Mouse (Mus musculus) B cell, adult 2 months (primary cell): ENCODE data around the gene Dock2.
"Not testable (repeated sequence)": the region's sequence is repeated elsewhere in the genome, so short reads cannot be mapped to it uniquely, and the experiment has no call there.

Source experiments
- DNase-seq, 2 experiments: peaks; one replicate each; pipeline ENCODE4 v3.0.0; 2022

Dock2 gene

DNA sequence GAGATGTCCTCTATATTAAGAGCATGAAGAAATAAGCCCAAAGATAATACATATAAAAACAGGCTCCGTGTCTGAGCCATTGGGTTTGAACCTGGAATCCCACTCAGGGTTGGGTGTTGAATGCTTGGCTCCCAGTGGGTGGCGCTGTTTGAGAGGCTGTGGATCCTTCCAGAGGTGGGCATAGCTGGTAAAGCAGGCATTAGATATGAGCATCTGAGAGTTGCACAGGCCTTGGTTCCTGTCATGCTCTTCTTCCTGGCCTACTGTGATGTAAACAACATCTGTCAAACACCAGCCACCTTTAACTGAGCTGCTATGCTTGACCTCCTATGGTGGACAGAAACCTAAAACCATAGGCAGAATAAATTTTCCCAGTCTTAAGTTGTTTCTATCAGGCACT, 507.8 kb downstream of the Dock2 start:
- DNase-seq, result peak; percentile 27 to 35

DNA sequence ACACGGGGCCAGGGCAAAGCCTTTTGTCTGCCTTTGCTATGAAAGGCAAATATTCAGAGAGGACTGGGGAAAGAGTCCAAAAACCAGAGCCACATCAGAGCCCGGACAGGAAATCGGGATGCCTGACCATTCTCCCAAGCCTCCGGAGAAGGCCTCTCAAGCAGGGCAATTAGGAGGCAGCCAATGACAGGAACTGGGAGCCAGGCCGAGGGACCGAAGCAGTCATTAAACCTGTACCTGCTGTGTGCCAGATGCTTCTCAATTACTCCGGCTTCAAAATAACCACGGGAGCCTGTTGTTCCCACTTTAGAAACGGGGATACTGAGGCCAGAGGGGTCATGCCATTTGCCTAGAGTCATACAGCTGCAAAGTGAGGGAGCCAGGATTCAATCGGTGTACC, 511.7 kb downstream of the Dock2 start:
- DNase-seq, result no peak

DNA sequence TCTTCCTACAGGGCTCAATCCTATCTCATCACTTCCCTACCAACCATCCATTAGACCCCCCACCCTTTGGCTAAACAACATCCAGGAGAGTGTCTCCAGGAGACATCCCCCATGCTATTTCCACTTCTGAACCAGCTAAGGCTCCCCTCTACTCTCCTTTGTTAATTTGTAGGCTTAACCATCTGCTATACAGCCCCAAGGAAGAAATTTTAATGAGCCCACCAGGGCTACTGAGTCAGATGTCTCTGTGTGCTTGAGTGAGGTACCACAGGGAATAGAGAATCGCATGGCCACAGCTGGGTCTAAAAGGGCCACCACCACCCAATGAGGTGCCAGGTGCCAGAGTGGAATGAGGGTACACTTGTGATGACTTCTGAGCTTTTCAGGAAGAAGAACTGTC, 519.6 kb downstream of the Dock2 start:
- DNase-seq, result no peak

DNA sequence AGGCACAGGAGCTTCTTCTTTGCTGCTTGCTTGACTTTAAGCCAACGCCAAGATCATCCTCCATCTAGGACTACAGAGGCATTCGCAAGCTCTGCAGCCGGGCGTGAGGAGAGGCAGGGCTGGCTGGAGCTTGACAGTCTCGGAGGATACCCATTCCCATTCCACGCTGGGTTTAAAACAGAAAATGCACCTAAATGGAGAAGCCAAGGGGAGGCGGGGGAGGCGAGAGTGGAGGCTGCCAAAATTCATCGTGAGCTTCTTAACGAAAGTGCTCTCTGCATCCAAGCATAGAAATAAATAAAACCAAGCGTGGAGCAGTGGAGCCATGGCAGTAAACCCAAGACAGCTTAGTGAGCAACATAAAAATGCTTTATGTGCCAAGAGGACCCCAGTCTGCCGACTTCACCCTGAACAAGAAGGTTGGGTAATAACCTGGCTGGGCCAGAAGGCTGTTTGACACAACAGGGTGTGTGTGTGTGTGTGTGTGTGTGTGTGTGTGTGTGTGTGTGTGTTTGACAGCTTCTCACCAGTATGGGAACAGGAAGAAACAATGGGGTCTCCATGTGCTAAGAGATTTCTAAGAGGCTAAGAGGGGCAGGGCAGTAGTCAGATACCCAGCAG, 524.7 kb downstream of the Dock2 start:
- no peak for DNase-seq

DNA sequence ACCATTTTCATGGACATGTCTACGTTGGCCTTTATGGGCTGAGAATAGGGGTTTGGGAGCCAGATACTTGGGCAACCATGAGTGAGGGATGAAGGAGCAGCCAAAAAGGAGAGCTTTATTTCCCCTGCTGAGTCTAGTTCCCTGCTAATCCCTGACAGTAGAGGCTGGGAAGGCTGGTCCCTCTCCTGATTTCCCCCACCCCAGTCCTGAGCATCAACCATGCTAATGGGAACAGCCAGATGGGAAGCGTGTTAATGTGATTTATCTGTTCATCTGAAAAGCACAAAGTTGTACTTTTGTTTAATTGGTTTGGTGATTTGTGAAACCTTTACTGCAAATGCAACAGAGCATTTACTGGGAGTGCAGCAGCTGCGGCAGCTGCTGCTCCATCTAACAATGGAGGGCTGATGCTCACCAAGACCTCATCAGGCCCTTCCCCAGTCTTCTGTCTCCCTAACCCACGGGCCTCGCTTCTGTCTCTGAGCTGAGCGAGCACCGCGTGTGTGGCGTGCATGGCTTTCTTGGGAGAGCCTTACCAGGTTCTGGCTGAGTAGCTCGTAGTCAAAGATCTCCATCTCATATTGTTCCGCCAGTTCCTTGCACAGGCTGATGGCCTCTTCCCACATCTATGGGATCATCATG, 526.0 kb downstream of the Dock2 start:
- DNase-seq, result no peak

DNA sequence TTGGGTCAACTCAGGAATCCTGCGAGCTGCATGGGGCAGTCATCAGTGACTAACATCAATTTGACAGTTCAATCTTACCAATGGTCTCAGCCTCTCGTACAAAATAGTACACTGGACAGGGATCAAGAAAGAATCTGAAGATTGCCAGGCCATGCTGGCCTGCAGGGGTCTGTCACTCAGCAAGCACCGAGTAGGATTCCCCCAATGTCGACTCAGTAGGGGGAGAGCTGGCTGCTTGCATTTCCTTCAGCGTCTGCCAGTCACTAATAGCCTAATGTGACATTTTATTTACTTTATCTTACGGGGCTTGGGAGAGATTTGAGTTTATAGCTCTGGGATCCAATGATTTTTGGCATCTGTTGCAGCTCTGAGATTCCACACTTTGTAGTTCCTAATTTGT, 540.7 kb downstream of the Dock2 start:
- DNase-seq, result no peak

DNA sequence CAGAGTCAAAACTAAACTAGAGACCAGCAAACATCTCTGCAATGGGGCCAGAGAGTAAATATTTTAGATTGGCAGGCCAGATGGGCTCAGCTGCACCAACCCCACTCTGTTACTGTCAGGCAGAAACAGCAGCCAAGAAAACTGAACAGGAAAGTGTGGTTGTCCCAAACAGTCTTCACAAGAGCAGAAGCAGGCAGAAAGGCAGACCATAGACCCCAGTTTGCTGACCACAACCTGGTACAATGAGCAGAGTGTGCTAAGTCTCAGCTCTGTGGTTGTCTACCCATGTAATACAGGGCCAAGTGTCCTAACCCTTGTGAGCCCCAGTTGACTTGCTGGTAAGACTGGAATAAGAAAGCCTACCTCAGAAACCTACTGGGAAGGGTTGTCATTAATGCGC, 543.4 kb downstream of the Dock2 start:
- DNase-seq, result no peak

DNA sequence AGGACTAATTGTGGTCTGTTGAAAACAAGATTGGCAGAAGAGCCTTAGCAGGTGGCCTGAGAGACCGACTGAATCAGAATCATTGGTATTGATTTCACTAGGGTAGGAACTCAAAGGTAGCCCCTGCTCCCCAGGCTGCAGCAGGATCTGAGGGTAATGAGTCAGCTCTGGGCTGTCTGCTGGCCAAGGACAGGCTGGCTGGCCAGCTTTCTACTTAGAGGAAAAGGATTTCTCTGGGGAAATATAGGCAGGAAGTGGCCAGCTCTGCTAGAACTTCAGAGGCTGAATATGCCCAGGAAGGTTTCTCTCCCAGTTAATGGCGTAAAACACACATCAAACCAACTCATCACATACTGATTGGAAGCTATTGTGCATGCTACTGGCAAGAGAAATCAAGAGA, 544.0 kb downstream of the Dock2 start:
- DNase-seq, result no peak

DNA sequence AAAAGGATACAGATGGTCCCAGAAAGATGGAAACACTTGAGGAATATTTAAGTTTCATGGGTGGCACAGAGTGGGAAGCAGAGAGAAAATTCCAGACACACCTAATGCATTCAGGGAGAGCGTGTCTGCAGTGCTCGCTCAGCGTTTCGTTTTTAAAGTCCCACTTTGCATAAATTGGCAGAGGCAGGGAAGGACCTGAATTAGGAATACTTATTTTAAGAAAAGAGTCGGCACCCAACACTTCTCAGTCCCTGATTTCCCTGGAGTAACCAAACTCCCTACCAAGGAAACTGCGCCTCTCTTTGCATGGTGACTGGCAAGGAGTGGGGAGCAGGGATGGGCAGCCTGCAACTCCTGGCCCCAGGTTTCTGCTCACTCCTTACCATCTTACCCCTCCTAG, 546.8 kb downstream of the Dock2 start:
- DNase-seq, result no peak

DNA sequence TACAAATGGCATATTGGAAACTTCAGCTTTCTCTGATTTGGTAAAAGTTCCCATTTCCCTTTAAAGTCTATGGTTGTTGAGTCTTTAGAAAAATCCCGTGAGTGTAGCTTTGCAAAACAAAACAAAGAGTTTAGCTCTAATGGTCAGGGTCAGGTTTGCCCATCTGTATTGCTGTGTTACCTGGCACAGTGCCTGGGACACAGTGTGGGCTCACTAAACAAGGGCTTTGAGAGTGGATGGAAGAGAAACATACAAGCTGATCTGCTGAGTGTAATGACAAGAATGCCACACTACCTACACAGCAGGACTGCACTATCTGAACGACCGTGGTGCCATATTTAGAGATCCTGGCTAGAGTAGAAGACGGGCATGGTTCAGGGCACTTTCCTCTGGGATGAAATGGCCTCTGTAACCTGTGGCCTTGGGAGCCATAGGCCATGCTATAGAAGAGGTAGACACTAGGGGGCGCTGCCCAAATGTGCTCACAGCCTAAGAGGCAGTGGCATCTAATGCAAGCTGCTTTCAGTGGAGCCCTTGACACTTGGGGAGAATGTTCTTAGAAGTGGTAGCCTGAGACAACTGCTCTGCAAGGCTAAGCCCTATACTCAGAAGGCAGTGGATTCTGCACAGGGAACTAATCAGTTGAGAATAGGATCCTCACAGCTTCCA, 547.5 kb downstream of the Dock2 start:
- DNase-seq, result peak; percentile 53 to 58

DNA sequence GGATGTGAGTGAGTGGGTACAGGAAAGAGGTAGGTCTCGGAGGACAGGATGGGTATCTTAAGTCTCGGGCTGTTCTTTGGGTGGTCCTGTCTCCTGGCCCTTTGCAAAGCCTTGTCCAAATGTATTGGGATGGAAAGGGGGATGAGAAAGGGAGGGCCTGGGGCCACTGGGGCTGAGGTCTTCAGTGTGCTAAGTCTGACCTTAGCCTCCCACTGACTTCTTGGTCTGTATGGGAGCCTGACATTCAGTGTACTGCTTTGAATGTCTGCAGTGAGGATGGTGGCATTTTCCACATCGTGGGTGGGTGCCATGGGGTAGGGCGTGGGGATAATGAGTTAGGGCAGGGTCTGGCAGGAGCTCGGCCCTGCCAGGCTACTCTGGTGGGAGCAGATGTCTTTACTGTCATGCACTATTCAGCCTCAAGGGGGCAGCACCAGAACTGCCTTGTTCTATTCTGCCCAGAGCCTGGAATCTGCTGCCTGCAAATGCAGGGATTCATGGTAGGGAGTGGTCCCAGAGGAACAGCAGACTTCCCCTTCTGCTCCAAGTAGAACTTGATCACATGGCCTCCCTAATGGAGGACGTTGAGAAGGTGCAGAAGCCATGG, 554.8 kb downstream of the Dock2 start:
- DNase-seq, result peak; percentile 64 to 67

DNA sequence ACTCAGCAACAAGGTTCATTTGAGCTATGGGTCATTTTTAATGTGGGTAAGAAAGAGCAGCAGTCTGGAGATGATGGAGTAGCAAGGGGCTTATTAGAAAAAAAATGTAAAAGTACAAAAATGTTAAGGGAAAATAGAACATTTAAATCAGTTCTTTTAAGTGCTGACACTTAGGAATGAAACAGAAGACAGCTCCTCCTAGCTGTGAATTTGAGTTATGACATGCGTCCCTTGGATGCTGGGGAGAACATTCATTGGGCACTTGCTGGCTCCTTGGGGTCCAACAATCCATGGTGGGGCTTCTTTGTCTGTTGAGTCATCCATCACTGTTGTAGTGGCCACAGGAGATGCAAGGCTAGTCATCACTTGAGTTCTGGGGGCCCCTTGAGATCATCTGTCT, 556.5 kb downstream of the Dock2 start:
- peak in 1 of 2 experiments; percentile 11 for DNase-seq

DNA sequence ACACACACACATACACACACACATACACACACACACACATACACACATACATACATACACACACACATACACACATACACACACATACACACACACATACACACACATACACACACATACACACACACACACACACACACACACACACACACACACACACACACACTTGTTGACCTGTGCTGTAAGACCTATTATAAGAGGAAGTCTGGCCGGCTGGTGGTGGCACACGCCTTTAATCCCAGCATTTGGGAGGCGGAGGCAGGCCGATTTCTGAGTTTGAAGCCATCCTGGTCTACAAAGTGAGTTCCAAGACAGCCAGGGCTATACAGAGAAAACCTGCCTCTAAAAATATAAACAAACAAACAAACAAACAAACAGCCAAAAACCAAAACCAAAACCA, 563.1 kb downstream of the Dock2 start:
- not testable (repeated sequence) for DNase-seq

DNA sequence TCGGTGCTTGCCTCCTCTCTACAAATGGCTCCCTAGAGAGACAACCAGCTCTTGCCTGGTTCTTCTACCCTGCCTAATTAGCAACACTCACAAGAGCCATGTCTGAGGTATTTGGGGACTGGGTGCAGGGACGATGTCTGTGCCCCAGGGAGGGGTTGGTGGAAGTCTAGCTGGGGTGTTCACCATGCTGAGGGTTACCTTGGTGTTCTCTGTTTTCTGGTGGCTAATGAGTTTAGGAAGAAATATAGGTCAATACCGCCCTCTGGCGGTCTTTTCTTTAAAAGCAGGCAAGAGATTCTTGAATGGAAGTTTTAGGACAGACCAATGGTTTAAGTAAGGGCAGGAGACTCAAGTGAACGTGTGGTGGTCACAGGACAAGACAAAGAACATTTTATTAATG, 570.8 kb downstream of the Dock2 start:
- peak; percentile 67 to 69 for DNase-seq

DNA sequence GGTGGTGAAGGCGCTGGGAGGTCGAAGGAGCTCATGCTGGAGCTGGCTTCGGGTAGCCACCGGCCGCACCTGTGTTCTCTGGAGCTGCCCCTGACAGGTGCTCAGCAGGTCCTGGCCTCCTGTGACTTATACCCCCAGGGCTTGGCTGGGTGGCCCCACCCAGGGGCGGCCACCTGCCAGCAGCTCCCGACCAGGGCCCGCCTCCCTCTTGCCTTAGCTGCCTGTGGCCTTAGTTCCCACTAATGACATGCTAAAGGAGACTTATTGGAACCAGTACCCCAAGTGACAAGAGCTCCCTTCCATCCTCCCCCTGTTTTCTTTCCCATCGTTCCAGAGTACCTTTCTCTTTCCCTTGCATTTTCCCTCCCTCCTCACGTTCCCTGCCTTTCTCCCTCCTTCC, 575.7 kb downstream of the Dock2 start, which contains the start of gene Foxi1:
Gene Foxi1, minus strand, starts transcription at position 101 of the 400 bp plus-strand sequence.
- DNase-seq, result no peak

DNA sequence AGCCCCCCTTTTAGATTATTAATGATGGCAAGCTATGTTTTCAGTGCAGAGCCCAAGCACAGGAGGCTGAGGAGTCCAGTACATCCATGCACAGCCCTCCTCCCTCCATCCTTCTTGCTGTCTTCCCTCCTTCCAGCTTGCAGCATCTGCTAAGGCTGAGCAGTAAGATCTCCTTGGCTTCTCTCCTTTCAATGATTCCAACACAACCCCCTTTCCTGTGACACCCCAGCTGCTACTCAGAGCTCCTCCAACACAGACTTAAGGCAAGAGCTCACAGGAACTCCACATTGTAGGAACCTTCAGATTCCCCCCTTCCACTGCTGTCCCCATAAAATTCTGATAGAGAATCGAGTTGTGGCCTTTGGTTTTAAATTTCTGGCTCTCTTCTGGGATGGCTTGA, 580.9 kb downstream of the Dock2 start:
- DNase-seq, result no peak

DNA sequence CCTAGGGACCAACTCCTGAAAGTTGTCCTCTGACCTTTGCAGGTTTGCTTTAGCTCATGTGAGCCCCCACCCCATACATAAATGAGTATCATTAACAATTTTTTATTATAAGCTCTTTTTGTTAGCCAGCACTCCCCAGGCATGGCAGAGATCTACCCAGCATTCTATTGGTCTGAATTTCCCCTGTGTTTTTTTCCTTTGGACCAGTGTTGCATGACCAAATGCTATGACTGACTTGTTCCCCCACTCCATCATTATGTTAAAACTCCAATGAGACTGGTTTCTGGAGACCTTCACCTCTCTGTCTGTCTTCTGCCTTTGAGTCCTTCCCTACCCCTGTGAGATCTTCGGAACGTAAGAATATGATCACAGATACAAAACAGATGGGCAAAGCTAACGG, 588.5 kb downstream of the Dock2 start:
- DNase-seq, result no peak

DNA sequence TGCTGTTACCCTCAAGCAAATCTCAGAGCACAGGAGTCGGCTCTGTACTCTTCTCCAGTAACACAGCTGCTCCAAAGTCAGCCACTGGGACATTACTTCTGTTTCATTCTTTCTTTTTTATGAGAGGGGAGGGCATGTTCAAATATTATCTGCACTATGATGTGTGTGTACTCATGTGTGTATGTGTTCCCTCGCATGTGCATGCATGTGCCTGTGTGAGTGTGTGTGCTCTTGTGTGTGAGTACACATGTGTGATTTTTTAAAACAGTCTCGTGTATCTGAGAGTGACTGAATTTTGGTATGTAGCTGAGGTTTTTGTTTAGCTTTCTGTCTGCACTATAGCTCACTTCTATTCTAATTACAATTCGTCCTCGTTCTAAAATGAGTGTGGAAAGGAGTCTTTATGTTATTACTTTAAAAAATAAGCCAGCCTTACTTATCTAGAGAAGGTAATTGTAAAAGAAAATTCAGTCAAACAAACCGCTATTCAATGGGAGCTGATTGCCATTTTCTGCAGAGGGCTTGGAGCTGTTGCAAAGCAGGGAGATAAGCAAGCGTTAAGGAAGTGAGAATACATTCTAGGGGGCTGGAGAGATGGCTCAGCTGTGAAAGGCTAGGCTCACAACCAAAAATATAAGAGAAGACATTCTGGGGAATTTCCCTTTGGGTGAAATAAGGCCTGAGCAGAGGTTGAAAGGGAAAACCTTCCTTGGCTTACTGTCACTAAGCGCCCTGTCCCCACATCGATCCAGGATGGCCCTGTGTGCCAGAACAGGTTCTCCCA, 589.3 kb downstream of the Dock2 start:
- no peak for DNase-seq

DNA sequence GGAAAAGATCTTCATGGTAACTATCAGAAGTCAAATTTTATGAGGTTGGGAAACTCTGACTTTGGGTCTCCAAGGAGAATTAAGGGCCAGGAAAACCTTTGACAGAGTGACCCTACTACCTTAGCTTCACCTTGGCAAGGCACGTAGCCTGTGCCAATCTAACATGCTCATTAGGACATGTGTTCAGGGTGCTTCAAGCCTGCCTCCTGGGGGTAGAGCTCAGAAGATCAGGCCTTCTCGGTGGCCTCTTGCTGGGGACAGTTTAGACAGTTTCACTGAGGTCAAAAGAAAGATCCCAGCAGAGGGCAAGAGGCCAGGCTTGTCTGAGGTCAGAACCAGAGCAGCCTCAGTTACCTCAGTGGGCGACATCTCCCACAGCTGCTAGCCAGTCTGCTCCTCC, 590.0 kb downstream of the Dock2 start:
- DNase-seq, result no peak

DNA sequence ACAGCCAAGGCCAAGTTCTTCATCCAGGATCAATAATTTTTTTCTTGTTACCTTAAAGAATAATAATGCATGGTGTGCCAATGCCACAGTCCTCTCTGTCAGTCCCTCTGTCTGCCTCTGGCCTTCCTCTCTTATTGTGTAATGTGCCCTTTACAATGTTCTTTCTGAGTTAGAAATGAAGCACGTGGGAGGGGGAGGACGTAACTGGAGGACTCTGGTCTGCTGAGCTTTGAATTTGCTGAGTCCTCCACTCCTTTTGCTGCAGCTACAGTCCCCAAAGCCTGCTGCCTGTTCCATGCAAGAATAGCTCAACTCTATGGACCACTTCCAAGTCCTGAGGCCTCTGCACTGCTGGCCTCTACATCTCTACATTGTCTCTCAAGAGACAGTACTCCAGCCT, 599.4 kb downstream of the Dock2 start:
- no peak for DNase-seq

DNA sequence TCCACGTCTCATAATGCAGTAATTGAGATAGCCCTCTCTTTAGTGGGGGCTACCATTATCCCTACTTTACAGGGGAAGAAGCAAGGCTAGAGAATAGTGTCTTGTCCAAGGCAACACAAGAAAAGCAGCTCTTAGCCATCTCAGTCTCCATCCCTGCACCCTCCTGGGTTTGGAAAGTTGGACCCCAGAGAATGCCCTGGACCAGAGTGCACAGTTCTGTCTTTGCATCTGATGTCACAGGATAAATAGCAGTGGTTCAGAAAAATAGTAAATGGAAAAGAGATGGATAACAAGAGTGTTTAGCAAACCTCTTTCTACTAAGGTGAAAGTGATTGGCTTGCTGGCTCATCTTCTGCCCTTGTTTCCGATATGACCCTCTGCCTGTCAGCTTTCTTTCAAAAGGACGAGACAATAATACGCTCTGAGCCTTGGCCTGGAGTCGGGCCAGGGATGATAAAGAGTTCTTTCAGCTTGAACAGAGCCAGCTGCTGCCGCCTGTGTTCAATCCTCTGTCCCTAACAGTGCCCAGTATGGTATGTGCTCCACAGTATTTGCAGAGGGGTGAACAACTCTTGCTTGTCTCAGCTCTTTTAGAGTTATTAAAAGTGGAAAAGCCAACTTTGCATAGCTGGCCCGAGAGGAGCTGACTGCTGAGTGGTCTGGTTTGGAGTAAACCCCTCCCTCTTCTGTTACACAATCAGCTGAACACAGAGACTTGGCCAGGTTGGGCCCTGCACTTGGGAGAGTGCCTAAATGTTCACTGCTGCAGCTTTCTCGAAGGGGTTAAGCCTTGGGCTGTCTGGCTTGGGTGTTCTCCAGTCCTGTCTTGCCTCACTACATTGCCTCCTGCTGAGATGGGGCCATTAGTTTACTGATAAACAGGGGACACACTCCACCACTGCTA, 602.2 kb downstream of the Dock2 start:
- no peak for DNase-seq

DNA sequence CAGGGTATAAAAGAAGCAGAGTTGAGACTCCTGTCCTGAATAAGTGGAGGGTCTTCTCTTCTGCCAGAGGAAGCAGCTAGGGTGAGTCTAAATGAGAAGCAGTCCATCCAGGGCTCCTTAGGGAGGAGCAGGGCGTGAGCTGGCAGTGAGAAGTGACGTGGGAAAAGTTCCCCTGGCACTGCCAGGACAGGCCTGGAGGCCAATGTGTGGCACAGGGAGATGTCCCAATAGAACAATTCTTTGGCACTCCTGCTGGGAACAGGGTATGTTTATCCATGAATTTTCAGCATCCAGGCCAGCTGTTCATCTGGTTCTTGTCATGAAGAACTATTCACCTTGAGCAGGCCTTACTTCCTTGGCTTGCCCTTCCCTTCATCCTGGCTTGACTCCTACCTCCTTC, 604.9 kb downstream of the Dock2 start:
- no peak for DNase-seq
